Mouse (Mus musculus): Measurements from ENCODE around the gene Cul5.

The Cul5 gene
- long read RNA-seq, experiment 1, partial matches to known transcripts = 20 of 27 reads
- long read RNA-seq, experiment 1, other reads (novel, unspliced or antisense) = 5 of 27 reads
- long read RNA-seq, experiment 2, partial matches to known transcripts = 30 of 38 reads
- long read RNA-seq, experiment 2, other reads (novel, unspliced or antisense) = 8 of 38 reads

GRCm38 (mm10) chr9:53669680-53670219 lies at the start of gene Cul5:
Cul5 (minus strand) TSS chr9:53670014.
- intact Hi-C loops (cut with DNase I) = loop anchor here (5.0 kb wide), 1 partner anchor 77 kb away; no protein-coding TSS in a partner anchor

GRCm38 (mm10) chr9:53705992-53706696 lies 36.3 kb upstream of the Cul5 start, which contains the start of gene Rab39:
Rab39 (minus strand) TSS chr9:53706232.
- intact Hi-C loops (cut with DNase I) = no loop called here

- intact Hi-C loops (cut with DNase I) = no loop called here
Observed at GRCm38 (mm10) chr9:53705491-53705991, 35.7 kb upstream of the Cul5 start.

GRCm38 (mm10) chr9:53702991-53703390 lies 33.2 kb upstream of the Cul5 start:
- intact Hi-C loops (cut with DNase I) = no loop called here

GRCm38 (mm10) chr9:53700496-53700895 lies 30.7 kb upstream of the Cul5 start:
- intact Hi-C loops (cut with DNase I) = no loop called here

GRCm38 (mm10) chr9:53695846-53696245 lies 26.0 kb upstream of the Cul5 start:
- intact Hi-C loops (cut with DNase I) = no loop called here

- intact Hi-C loops (cut with DNase I) = no loop called here
Observed at GRCm38 (mm10) chr9:53693718-53694117, 23.9 kb upstream of the Cul5 start.

GRCm38 (mm10) chr9:53691745-53692670 lies 22.2 kb upstream of the Cul5 start:
- intact Hi-C loops (cut with DNase I) = no loop called here

- intact Hi-C loops (cut with DNase I) = no loop called here
Observed at GRCm38 (mm10) chr9:53680851-53681250, 11.0 kb upstream of the Cul5 start.

GRCm38 (mm10) chr9:53676921-53677320 lies 7.1 kb upstream of the Cul5 start:
- intact Hi-C loops (cut with DNase I) = no loop called here

GRCm38 (mm10) chr9:53673571-53673970 lies 3.8 kb upstream of the Cul5 start:
- intact Hi-C loops (cut with DNase I) = no loop called here

GRCm38 (mm10) chr9:53667020-53667669 lies 2.7 kb downstream of the Cul5 start:
- intact Hi-C loops (cut with DNase I) = loop anchor here (5.0 kb wide), 1 partner anchor 75 kb away; no protein-coding TSS in a partner anchor

GRCm38 (mm10) chr9:53666665-53667019 lies 3.2 kb downstream of the Cul5 start:
- intact Hi-C loops (cut with DNase I) = loop anchor here (5.0 kb wide), 1 partner anchor 74 kb away; no protein-coding TSS in a partner anchor

- intact Hi-C loops (cut with DNase I) = loop anchor here (5.0 kb wide), 1 partner anchor 73 kb away; no protein-coding TSS in a partner anchor
Observed at GRCm38 (mm10) chr9:53665428-53665827, 4.4 kb downstream of the Cul5 start.

- intact Hi-C loops (cut with DNase I) = loop anchor here (5.0 kb wide), 1 partner anchor 73 kb away; no protein-coding TSS in a partner anchor
Observed at GRCm38 (mm10) chr9:53664819-53665218, 5.0 kb downstream of the Cul5 start.

GRCm38 (mm10) chr9:53634796-53635195 lies 35.0 kb downstream of the Cul5 start:
- intact Hi-C loops (cut with DNase I) = no loop called here

GRCm38 (mm10) chr9:53615246-53615645 lies 54.6 kb downstream of the Cul5 start:
- intact Hi-C loops (cut with DNase I) = no loop called here

- intact Hi-C loops (cut with DNase I) = no loop called here
Observed at GRCm38 (mm10) chr9:53614286-53614685, 55.5 kb downstream of the Cul5 start.

GRCm38 (mm10) chr9:53609968-53610781 lies 59.6 kb downstream of the Cul5 start, which contains the start of gene Acat1:
Acat1 (minus strand) TSS chr9:53610382.
- intact Hi-C loops (cut with DNase I) = no loop called here
